Mouse (Mus musculus): Measurements from ENCODE around the gene Rps19. TPM values are rescaled to one million over a fixed set of nuclear protein-coding genes. Genes with fewer than 3 reads are reported as not detected.
A peak's percentile ranks its signal among the peaks of the same experiment; 100 is the strongest.

Gene Rps19
- total RNA-seq, 2 experiments from 2014 or later, result 756 to 1,909 TPM

DNA sequence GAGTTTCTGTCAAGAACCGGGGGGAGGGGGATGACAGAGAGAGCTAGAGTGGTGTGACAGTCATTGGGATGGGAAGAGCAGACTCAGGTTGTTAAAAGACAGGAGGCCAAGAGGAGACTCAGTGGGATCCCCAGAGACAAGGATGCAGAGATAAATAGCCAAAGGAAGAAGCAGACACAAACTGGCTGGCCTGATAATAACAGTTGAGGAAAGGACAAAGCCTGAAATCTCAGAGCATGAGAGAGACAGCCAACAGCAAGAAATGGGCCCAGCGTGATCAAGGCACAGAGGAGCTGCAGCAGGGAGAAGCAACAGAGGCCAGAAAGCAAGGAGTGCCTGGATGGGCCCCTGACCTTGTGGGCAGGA is 18.1 kb downstream of the Rps19 start:
- no peak for ATAC-seq (ENCODE audit: poor library complexity, severe bottlenecking)

DNA sequence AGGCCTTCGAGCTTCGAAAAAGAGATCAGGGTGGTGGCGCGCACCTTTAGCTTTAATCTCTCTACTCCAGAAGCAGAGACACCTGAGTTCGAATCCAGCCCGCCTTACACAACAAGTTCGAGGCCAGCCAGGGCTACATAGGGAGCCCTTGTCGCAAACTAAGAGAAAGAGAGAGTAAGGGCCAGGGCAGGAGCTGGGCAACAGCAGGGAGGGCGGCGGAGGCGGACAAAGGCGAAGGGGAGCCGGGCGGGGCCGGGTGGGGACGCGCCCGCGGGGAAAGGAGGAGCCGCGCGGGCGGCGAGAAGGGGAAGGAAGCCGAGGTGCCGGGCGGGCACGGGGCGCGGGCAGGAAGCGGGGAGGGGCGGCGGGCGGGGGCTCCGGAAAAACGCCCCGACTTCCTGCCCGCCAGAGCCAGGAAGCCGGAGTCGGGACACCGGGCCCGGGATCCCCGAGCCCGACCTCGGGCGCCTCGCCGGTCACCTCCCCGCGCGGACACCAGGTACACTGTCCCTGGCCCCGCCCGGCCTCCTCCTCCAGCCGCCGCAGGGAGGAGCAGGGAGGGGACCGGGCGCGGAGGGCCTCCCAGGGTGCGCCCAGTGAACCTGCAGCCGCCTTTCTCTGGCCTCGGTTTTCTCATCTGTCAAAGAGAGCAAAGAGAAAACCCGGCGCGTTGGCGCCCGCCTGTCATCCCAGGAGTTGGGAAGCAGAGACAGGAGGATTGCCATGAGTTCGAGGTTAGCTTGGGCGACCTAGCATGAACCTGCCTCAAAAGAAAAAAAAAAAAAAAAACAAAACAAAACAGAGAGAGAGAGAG is 18.7 kb downstream of the Rps19 start, which contains the start of gene Arhgef1:
Arhgef1 (plus strand) TSS at position 283 of the 814 bp plus-strand sequence.
- ATAC-seq (ENCODE audit: poor library complexity, severe bottlenecking), result peak; percentile 46

DNA sequence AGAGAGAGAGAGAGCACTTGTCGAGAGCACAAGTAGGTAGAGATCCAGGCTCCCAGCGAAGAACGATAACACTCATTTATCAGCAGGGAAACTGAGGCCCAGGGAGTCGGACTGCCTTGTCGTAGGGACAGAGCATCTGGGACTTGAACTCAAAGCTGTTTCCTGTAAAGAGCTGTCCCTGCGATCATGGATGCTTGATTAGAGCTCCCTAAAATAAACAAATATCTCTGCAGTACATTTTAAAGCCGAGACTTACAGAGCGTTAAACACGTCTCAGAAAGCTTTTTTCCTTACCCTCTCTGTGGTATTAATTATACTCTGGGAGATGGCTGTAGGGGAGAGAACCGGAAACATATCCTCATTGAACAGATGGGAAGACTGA is 19.3 kb downstream of the Rps19 start:
- ATAC-seq (ENCODE audit: poor library complexity, severe bottlenecking), result no peak

DNA sequence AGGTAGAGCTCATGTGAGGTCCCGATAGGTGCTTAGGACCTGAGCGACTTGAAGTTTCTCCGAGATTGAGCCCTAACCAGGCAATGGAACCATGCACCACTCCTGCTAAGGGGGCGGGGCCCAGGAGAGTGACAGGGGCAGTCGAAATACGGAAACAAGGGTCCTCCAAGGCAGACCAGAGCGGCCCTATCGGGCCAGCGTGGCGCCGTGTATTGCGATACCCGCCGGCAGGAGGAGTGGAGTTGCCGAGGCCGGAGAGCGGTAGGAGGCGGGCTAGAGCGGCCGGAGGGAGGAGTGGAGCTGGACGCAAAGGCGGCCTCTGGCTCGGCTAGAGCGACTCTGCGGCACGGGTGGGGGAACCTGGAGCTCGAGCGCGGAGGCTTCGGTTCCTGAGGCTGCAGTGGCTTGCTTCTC is 19.9 kb downstream of the Rps19 start:
- ATAC-seq (ENCODE audit: poor library complexity, severe bottlenecking), result peak; percentile 79

DNA sequence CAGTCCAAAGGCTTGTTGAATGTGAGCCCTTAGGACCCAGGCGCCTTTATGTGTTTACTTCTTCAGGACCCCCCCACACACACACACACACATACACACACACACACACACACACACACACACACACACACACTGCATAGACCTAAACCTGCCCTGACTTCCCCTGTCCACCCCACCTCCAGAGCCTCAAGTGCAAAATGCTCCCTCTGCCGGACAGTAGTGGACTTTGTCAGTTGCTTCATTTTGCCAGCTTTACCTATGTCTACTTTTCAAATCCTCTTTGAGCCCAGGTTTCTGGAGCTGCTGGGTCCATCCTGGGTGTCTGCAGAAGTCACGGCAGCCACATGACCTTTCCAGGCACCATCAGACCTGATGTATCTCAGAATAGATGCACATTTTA is 20.8 kb downstream of the Rps19 start:
- ATAC-seq (ENCODE audit: poor library complexity, severe bottlenecking), result peak; percentile 24; the same call in 1 of the 2 replicates

DNA sequence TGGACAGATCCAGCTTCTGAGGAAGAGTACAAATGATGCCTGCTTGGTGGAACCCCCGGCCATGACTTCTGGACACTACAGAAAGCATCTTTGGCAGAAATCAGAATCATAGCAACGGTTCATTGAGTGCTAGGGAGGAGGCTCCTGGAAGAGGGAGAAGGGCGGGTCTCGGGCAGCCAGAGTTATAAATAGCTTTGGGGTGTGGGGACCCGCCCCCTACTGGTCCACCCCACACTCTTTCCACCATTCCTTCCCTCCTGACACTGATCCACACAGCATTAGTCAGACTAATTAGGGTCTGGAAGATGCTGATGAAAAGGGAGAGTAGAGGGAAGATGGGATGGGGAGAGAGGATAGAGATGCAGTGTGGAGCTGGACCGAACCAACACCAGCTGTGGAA is 22.4 kb downstream of the Rps19 start:
- ATAC-seq (ENCODE audit: poor library complexity, severe bottlenecking), result no peak

DNA sequence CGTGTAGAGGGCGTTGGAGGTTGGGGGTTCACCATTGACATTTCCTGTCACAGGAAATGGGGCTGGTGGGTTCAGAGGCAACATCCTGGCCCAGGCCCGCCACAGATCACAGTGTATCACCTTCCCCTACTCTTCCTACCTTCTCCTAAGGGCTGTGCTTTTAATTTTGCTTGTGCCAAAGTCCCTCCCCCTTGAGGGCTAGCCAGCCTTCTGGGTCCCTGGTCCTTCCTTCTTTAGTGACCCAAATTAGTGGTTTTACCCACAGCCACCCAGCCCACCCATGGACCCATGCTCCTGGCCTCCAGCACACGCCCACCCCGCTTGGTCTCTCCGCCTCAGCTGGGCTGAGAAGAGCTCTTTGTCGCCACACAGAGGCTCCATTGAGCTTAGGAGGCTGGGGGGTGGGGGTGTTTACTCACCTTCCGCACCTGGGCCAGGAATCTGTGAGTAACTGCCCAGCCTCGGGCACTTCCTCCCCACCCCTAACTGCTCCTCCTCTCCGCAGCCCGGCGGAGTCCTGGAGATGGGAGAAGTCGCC is 23.1 kb downstream of the Rps19 start:
- ATAC-seq (ENCODE audit: poor library complexity, severe bottlenecking), result peak; percentile 8; the same call in 1 of the 2 replicates

DNA sequence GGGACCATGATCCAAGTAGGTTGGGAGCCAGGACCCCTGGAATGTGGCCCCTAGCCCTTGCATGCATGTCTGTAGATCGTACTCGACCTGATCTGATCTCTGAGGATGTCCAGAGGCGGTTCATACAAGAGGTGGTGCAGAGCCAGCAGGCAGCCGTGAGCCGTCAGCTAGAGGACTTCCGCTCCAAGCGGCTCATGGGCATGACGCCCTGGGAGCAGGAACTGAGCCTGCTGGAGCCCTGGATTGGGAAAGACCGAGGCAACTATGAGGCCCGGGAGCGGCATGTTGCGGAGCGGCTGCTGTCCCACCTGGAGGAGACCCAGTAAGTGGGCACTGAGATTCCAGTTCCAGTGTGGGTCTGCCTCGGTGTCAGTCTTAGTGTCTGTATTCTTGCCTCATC is 28.3 kb downstream of the Rps19 start:
- ATAC-seq (ENCODE audit: poor library complexity, severe bottlenecking), result no peak

DNA sequence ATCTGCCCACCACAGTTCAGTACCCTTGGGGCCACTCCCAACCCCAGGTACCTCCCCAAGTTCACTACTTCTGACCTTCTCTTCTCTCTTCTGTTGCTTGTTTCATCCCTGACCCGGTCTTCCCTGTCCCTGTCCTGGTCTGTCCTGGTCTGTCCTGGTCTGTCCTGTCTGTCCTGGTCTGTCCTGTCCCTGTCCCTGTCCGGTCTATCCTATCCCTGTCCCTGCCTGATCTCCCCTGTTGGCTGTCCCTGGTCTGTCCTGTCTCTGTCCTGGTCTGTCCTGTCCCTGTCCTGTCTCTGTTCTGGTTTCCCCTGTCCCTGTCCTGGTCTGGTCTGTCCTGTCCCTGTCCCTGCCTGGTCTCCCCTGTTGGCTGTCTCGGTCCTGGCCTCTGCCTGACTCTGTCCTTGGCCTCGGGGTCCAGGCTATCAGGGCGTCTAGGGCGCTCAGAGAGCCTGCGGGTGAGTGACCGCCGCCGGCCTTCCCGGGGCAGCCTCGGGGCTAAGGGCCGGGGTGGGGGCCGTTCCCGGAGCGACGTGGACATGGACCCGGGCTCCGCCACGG is 34.7 kb downstream of the Rps19 start:
- no peak for ATAC-seq (ENCODE audit: poor library complexity, severe bottlenecking)

DNA sequence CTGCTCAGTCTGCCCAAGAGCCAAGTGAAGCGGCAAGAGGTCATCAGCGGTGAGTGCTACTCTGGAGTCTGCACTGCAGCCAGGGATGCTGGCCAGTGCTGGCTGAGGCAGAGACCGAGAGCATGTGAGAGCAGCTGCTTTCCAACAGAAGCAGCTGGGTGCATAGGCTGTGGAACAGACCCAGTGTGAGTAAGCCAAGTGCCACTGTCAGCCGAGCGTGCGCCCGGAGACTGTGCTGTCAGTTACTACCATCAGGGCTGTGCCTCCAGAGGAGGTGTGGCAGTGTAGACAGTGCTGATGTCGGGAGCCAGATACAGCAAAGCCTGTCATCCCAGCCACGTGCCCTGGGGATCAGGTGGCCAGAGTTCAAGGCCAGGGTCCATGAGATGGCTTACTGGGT is 35.6 kb downstream of the Rps19 start:
- no peak for ATAC-seq (ENCODE audit: poor library complexity, severe bottlenecking)

DNA sequence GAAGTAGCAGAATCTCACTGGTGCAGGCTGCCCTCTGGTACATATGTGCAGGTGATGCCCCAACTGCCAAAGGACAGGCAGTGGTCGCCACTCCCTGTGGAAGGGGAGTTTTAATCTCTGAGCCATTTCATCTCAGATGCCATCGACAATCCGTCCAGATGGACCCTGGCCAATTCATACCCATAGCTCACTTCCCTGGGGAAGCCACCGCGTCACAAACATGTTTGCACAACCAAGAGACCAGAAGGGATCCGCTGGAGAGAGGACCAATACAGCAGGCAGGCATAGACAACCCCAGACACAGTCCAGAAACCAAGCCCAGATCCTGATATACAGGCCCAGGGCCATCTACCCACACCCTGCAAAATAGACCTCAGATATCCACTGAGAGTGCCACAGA is 46.3 kb downstream of the Rps19 start:
- ATAC-seq (ENCODE audit: poor library complexity, severe bottlenecking), result no peak

DNA sequence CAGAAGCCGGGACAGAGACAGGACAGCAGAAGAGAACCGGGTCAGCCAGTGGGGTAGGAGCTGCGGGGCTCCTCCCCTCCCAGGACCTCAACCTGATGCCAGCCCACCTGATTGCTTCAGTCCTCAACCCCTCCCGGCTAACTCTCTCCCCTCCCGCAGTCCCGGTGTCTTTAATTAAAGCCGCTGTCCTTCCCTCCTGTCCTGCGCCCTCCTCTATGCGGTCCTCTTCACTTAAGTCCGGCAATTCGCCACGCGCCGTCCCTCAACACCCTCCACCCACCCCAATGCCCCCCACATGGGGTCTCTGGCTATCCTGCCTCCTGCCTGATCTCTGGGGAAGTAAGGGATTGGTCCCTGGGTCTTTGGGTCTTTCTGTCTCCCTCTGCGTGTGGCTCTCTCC is 47.5 kb downstream of the Rps19 start:
- no peak for ATAC-seq (ENCODE audit: poor library complexity, severe bottlenecking)

Other genes starting within 250 kb of the Rps19 start
- gene Lypd3, start 247.8 kb upstream of the Rps19 start, total RNA-seq (2015), result not detected in 2 replicates
- not detected in 2 replicates for gene Lypd3, start 247.8 kb upstream of the Rps19 start, total RNA-seq (2017)
- not detected in 2 replicates for gene Tex101, start 207.7 kb upstream of the Rps19 start, total RNA-seq (2015)
- gene Tex101, start 207.7 kb upstream of the Rps19 start, total RNA-seq (2017), result not detected in 2 replicates
- gene BC049730, start 175.1 kb upstream of the Rps19 start, total RNA-seq (2015), result not detected in 2 replicates
- gene BC049730, start 175.1 kb upstream of the Rps19 start, total RNA-seq (2017), result not detected in 2 replicates
- not detected in 2 replicates for gene Gm4763, start 157.5 kb upstream of the Rps19 start, total RNA-seq (2015)
- gene Gm4763, start 157.5 kb upstream of the Rps19 start, total RNA-seq (2017), result 0.24 TPM in 1 of 2 replicates, not detected in the other
- 170 and 199 TPM in 2 replicates for gene Cd177, start 124.1 kb upstream of the Rps19 start, total RNA-seq (2015)
- 392 and 399 TPM in 2 replicates for gene Cd177, start 124.1 kb upstream of the Rps19 start, total RNA-seq (2017)
- gene Ceacam10, start 107.2 kb upstream of the Rps19 start, total RNA-seq (2015), result 44.7 and 45.0 TPM in 2 replicates
- gene Ceacam10, start 107.2 kb upstream of the Rps19 start, total RNA-seq (2017), result 43.5 and 48.5 TPM in 2 replicates
- gene Gm9844, start 22.2 kb upstream of the Rps19 start, total RNA-seq (2015), result 9.6 and 10.0 TPM in 2 replicates
- 40.8 and 73.5 TPM in 2 replicates for gene Gm9844, start 22.2 kb upstream of the Rps19 start, total RNA-seq (2017)
- gene Lypd4, start 14.4 kb upstream of the Rps19 start, total RNA-seq (2015), result not detected in 2 replicates
- gene Lypd4, start 14.4 kb upstream of the Rps19 start, total RNA-seq (2017), result not detected in 2 replicates
- not detected in 2 replicates for gene Dmrtc2, start 14.3 kb upstream of the Rps19 start, total RNA-seq (2015)
- gene Dmrtc2, start 14.3 kb upstream of the Rps19 start, total RNA-seq (2017), result not detected in 2 replicates
- gene Cd79a, start 13.0 kb downstream of the Rps19 start, total RNA-seq (2015), result 0.64 and 1.0 TPM in 2 replicates
- gene Cd79a, start 13.0 kb downstream of the Rps19 start, total RNA-seq (2017), result 0.18 and 0.24 TPM in 2 replicates
- gene Arhgef1, start 18.5 kb downstream of the Rps19 start, total RNA-seq (2015), result 142 and 156 TPM in 2 replicates
- 116 and 142 TPM in 2 replicates for gene Arhgef1, start 18.5 kb downstream of the Rps19 start, total RNA-seq (2017)
- not detected in 2 replicates for gene Gm4881, start 60.1 kb downstream of the Rps19 start, total RNA-seq (2015)
- gene Gm4881, start 60.1 kb downstream of the Rps19 start, total RNA-seq (2017), result not detected in 2 replicates
- gene Rabac1, start 88.4 kb downstream of the Rps19 start, total RNA-seq (2015), result 85.5 and 102 TPM in 2 replicates
- 73.1 and 79.3 TPM in 2 replicates for gene Rabac1, start 88.4 kb downstream of the Rps19 start, total RNA-seq (2017)
- 126 and 128 TPM in 2 replicates for gene Atp1a3, start 121.6 kb downstream of the Rps19 start, total RNA-seq (2015)
- gene Atp1a3, start 121.6 kb downstream of the Rps19 start, total RNA-seq (2017), result 61.6 and 106 TPM in 2 replicates
- 1.1 and 1.6 TPM in 2 replicates for gene Grik5, start 188.0 kb downstream of the Rps19 start, total RNA-seq (2015)
- gene Grik5, start 188.0 kb downstream of the Rps19 start, total RNA-seq (2017), result 2.0 and 2.6 TPM in 2 replicates
- gene Zfp574, start 188.2 kb downstream of the Rps19 start, total RNA-seq (2015), result 6.7 and 6.8 TPM in 2 replicates
- 6.8 and 7.2 TPM in 2 replicates for gene Zfp574, start 188.2 kb downstream of the Rps19 start, total RNA-seq (2017)

Data from megakaryocyte, adult 5-6 weeks (primary cell).